Mouse (Mus musculus): ENCODE results near the gene Prss45.
"Not testable (repeated sequence)": the region's sequence is repeated elsewhere in the genome, so short reads cannot be mapped to it uniquely, and the experiment has no call there.

The Prss45 gene

GRCm38 (mm10) chr9:110834411-110834810 is at the start of gene Prss45:
Gene Prss45, plus strand, starts transcription at chr9:110834588.
- DNase-seq (ENCODE audit: low read depth, low spot score), result no peak

GRCm38 (mm10) chr9:110788169-110788568 is 46.2 kb upstream of the Prss45 start:
- no peak for DNase-seq (ENCODE audit: low read depth, low spot score)

- DNase-seq (ENCODE audit: low read depth, low spot score), result no peak
Observed at GRCm38 (mm10) chr9:110790462-110790861, 43.9 kb upstream of the Prss45 start.

- no peak for DNase-seq (ENCODE audit: low read depth, low spot score)
Observed at GRCm38 (mm10) chr9:110797013-110797412, 37.4 kb upstream of the Prss45 start.

- DNase-seq (ENCODE audit: low read depth, low spot score), result no peak
Observed at GRCm38 (mm10) chr9:110797866-110798265, 36.5 kb upstream of the Prss45 start, which contains the start of gene Prss42. Gene Prss42, plus strand, starts transcription at chr9:110798166.

GRCm38 (mm10) chr9:110800834-110801479 is 33.4 kb upstream of the Prss45 start:
- no peak for DNase-seq (ENCODE audit: low read depth, low spot score)

GRCm38 (mm10) chr9:110803294-110803693 is 31.1 kb upstream of the Prss45 start:
- no peak for DNase-seq (ENCODE audit: low read depth, low spot score)

GRCm38 (mm10) chr9:110810051-110810450 is 24.3 kb upstream of the Prss45 start:
- DNase-seq (ENCODE audit: low read depth, low spot score), result no peak

- no peak for DNase-seq (ENCODE audit: low read depth, low spot score)
Observed at GRCm38 (mm10) chr9:110813789-110814188, 20.6 kb upstream of the Prss45 start, which contains the start of gene Prss44. Gene Prss44, plus strand, starts transcription at chr9:110813994.

- DNase-seq (ENCODE audit: low read depth, low spot score), result not testable (repeated sequence)
Observed at GRCm38 (mm10) chr9:110820546-110820945, 13.8 kb upstream of the Prss45 start.

GRCm38 (mm10) chr9:110821436-110821835 is 13.0 kb upstream of the Prss45 start:
- no peak for DNase-seq (ENCODE audit: low read depth, low spot score)

- no peak for DNase-seq (ENCODE audit: low read depth, low spot score)
Observed at GRCm38 (mm10) chr9:110825426-110825825, 9.0 kb upstream of the Prss45 start.

GRCm38 (mm10) chr9:110825832-110826231 is 8.6 kb upstream of the Prss45 start:
- DNase-seq (ENCODE audit: low read depth, low spot score), result no peak

- no peak for DNase-seq (ENCODE audit: low read depth, low spot score)
Observed at GRCm38 (mm10) chr9:110826390-110826789, 8.0 kb upstream of the Prss45 start, which contains the start of gene Prss43. Gene Prss43, plus strand, starts transcription at chr9:110826690.

GRCm38 (mm10) chr9:110833021-110833420 is 1.4 kb upstream of the Prss45 start:
- no peak for DNase-seq (ENCODE audit: low read depth, low spot score)

GRCm38 (mm10) chr9:110834961-110835360 is 573 bp downstream of the Prss45 start:
- no peak for DNase-seq (ENCODE audit: low read depth, low spot score)

GRCm38 (mm10) chr9:110836112-110836511 is 1.7 kb downstream of the Prss45 start:
- no peak for DNase-seq (ENCODE audit: low read depth, low spot score)

- no peak for DNase-seq (ENCODE audit: low read depth, low spot score)
Observed at GRCm38 (mm10) chr9:110840905-110841304, 6.5 kb downstream of the Prss45 start.

- no peak for DNase-seq (ENCODE audit: low read depth, low spot score)
Observed at GRCm38 (mm10) chr9:110841438-110841837, 7.0 kb downstream of the Prss45 start.

GRCm38 (mm10) chr9:110844206-110844605 is 9.8 kb downstream of the Prss45 start, which contains the start of gene Prss46:
Gene Prss46, plus strand, starts transcription at chr9:110844506.
- no peak for DNase-seq (ENCODE audit: low read depth, low spot score)

- DNase-seq (ENCODE audit: low read depth, low spot score), result no peak
Observed at GRCm38 (mm10) chr9:110849162-110849561, 14.8 kb downstream of the Prss45 start.

- no peak for DNase-seq (ENCODE audit: low read depth, low spot score)
Observed at GRCm38 (mm10) chr9:110855903-110856302, 21.5 kb downstream of the Prss45 start.

GRCm38 (mm10) chr9:110856920-110857319 is 22.5 kb downstream of the Prss45 start:
- DNase-seq (ENCODE audit: low read depth, low spot score), result no peak

Data from brain, embryonic 18.5 days (tissue).